Mouse (Mus musculus) c-Kit-positive CD71-positive TER-119-negative erythroid progenitor cells, embryonic 14.5 days (primary cell): Measurements from ENCODE around the gene 1700030K09Rik.

Experiments
- DNase-seq: peaks from one replicate; pipeline ENCODE4 v3.0.0-alpha.2; 2013; ENCODE audit warnings: low read depth

1700030K09Rik gene

DNA sequence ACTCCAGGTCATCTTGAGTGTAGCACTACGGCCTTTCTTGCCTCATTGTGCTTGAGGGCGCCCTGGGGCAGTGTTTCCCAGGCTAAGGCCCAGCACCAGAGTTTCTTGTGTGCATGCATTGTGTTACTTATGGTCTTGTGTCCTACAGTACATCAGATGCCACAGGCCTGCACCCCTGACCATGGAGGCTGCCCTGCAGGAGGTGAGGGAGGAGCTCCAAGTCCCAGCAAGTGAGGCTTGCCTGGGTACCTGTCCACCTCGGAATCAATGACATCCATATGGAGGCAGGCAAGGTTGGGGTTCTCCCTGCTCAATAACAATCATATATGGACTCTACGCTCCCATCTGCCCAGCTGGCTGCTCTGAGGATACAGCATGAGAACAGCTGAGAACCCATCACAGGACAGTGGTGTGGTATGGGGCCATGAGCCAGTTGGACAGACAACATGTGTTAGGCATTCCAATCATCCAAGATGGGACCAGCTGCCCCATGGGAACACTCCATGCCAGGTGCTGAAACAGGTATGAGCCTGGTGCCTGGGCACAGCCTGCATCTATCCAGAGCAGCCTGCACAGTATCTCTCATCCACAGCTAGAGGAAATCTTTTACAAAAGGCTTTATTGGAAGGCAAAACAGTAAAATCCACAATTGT, 16.3 kb downstream of the 1700030K09Rik start:
- no peak for DNase-seq

DNA sequence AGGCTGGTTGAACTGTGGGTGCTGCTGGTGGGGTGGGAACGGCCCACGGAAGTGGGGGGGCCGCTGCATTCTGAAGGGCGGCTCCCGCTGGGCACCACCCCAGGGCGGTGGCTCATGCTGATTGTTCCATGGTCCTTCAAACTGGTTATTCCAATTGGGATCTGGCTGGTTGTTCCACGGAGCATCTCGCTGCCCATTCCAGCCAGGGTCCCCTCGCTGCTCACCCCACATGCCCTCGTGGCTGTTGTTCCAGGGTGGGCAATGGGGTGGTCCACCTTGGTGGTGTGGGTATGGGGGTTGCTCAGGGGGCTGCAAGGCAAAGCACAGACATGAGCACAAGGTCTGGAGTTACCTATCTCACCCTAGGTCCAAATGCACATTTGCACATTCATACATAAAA, 20.5 kb downstream of the 1700030K09Rik start:
- DNase-seq, result no peak

DNA sequence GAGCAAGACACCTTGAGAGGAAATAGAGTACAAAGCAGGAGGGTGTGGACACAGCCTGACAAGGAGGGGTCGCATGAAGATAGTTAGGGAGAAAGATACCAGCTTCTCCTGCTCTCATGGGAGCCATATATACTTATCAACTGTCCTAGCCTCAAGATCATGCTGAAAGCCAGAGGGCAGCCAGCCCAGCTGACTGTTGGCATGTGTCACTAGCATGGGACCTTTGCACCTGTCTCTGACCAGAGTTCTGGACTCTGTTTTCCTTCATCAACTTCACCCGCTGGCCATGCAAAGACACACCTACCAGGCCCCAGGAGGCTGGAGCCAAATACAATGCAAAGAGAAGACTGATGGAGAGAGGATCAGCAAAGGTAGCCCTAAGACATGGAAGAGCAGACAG, 25.6 kb downstream of the 1700030K09Rik start:
- no peak for DNase-seq

DNA sequence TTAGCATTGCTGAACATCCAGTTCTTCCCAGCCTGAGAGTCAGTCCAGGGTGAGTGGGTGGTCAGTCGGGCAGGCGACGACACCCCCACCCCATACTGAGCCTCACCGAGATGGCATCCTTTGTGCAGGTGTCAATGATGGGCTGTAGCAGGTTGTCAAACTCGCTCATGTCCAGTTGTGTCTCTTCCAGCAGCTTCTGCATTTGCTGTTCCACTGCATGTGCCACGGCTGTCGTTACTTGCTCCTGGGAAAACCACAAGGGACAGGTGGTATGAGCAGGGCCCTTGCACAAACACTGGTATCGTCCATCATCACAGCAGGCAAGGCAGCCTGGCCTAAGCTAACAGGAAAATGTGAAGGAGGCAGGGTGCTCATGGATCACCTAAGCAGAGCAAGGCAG, 26.3 kb downstream of the 1700030K09Rik start:
- no peak for DNase-seq

DNA sequence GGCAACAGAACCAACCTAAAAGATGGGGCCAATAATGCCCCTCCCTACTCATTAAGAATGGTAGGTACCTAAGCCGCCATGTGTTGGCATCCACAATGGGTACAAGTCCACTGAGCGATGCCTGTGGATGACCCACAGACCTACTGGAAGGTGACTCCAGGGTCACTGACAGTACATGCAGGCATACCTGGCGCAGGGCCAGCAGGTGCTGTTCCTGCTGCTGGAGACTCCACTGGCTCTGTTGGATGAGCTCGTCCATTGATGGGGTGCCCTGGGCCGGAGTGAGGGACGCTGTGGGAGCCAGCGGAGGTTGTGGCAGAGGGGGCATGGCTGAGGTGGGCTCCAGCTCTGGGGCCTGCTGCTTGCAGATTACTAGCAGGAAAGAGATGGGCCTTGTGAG, 27.0 kb downstream of the 1700030K09Rik start:
- DNase-seq, result no peak

DNA sequence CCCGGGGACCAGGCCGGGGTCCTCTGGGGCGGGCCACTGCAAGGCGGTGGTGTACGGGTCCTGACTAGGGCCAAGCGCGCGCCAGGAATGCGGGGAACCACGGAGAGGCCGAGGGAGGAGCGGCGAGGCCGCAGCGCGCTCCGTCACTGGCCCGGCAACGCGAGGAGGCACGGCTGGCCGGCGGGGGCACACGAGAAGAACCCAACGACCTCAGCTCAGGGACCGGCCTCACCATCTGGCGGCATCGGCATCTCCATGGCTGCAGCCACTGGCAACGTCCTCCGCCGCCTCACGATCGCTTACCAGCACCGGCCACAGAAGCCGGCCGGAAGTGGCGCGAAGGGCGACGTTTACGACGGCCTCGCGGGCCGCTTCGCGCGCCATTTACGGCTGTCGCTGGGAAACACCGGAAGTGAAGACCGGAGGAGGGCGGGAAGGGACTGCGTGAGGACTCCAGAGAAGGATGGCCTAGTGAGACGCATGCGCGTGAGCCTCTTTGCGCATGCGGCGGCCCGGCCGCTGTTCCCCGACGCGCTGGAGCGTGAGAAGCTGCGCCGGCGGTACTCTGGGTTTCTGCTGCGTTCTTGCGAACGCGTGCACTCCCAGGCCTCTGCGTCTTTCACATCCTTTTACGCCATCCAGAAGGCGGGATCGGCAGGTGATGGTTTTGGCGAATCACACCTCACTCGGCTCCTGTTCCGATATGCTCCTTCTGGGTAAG, 31.3 kb downstream of the 1700030K09Rik start, which contains the start of gene Cherp:
Gene Cherp, minus strand, starts transcription at position 401 of the 721 bp plus-strand sequence.
- peak; percentile 95 for DNase-seq

DNA sequence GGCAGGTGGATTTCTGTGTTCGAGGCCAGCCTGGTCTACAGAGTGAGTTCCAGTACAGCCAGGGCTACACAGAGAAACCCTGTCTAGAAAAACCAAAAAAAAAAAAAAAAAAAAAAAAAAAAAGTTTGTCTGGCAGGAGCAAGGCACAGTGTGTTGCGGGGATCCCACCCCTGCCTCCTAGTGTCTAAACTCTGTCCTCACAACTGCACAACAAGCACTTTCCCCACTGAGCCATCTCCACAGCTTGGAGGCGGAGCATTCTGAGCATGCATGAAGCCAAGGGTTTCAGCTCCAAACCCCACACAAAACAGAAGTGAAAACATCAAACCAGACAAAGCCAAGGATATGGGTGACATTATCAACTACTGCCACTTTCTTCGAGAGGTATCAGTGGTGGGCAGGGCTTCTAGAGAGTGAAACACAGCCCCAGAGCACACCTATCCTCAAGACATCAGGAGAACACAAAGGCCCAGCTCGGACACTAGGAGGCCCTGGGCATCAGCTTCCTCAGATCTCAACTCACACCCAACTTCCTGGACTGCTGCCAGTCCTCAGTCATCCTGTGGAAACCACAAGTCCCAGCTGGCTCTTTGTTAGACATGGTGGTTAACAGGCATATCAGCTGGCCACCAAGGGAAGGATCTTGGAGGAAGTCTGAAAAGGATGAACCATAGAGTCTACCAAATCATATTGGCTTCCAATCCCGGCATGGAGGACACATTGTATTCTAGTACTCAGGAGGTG, 41.9 kb downstream of the 1700030K09Rik start:
- DNase-seq, result no peak

DNA sequence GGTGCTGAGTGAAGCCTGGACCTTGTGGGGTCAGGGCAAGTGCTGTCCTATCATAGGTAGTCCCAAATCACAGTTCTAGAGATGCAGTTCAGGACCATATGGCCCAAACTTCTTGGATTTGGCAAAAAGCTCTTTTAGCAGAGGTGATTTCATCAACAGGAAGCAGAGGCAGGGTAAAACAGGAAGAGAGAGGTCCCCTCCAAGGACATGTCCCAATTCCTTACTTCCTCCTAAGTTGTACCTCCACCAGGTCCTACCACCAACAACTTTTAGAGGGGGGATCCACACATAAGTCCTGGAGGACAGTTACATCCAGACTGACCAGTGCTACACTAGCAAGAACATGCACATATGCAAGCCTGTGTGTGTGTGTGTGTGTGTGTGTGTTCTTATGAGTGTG, 43.3 kb downstream of the 1700030K09Rik start:
- DNase-seq, result no peak

DNA sequence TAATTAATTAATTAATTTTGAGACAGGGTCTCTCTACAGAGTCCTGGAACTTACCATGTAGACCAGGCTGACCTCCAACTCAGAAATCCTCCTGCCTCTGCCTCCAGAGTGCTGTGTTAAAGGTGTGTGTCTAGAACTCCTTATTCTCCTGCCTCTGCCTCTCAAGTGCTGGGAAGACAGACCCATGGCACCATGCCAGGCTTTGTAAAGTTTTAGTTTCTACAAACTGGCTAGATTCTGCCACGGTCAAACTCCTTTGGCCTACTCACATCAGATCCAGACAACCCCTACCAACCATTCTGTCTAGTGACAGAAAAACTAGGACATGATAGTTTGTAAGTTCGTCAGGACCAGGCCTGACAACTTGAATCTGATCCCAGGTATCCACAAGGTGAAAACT, 47.3 kb downstream of the 1700030K09Rik start:
- DNase-seq, result no peak

DNA sequence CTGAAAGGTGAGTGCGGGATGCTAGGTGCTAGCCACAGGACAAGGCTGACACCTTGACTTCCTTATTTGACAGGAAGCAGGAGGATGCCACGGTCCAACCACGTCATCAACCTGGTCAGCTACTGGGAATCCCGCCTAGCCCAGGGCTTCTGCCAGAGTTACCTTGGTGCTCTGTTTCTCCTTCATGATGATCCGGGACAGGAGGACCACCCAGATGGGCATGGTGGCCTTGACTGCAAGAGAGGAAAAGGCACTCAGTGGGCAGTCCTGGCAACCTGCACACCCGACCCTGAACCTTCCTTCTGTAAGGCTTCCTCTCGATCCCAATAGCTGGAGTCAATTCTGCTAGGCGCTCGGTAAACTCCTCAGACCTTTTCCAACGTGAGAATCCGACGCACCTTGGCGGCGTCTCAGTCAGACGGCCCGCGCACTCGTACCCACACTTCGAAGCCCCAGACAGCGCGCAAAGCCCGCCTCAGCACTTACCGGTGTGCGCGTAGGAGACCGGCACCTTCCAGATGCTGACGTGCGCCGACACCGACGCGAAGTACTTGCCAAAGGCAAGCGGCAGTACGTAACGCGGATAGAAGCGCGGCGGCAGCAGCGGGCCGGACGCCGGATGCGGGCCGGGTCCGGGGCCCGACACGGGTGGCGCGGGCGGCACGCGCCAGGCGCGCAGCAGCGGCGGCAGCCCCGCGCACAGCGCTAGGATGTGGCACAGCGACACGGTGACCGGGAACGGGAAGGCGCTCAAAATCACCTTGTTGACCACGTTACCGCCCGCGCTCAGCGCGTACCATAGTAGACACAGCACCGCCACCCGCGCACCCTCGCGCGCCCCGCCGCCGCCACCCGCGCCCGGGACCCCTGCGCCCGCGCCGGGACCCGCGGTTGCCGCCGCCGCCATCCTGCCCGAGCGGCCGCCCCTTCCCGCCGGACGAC, 48.3 kb downstream of the 1700030K09Rik start, which contains the start of gene Slc35e1:
Gene Slc35e1, minus strand, starts transcription at position 935 of the 942 bp plus-strand sequence.
- DNase-seq, result no peak

DNA sequence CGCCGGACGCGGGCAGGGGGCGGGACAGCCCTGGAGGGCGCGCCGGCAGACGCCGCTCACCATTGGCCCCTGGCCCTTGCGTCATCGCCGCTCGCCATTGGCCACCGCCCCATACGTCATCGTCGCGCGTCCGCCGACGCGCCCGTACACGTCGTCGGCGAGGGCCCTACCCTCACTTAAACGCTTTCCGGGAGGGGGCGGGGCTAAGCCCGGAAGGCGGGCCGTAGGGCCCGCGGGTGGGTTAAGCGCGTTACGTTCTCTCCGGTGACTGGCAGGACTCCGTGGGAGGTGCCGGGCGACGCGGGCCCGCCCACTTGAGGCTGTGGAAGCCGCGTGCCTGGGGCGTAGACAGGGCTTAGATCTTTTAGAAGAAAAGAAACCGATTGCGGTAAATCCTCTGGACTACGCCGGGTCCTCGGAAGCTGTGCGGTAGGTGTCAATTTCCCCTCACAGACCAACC, 49.0 kb downstream of the 1700030K09Rik start:
- peak; percentile 97 for DNase-seq

DNA sequence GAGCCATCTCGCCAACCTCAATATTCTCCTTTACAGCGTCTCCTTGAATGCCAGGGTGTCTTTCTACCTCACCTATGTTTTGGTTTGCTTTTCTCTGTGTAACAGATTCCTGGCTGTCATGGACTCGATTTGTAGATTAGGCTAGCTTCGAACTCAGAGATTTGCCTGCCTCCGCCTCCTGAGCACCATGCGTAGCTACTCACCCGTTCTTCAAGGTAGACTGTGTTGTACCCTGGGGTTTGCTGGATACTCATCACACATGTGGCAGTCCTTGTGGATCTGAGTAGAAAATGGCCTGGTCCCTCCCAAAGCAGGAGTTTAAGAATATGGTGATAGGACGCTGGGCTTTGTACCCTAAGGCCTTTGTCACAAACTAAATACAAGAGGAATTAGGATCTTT, 49.7 kb downstream of the 1700030K09Rik start:
- DNase-seq, result no peak

DNA sequence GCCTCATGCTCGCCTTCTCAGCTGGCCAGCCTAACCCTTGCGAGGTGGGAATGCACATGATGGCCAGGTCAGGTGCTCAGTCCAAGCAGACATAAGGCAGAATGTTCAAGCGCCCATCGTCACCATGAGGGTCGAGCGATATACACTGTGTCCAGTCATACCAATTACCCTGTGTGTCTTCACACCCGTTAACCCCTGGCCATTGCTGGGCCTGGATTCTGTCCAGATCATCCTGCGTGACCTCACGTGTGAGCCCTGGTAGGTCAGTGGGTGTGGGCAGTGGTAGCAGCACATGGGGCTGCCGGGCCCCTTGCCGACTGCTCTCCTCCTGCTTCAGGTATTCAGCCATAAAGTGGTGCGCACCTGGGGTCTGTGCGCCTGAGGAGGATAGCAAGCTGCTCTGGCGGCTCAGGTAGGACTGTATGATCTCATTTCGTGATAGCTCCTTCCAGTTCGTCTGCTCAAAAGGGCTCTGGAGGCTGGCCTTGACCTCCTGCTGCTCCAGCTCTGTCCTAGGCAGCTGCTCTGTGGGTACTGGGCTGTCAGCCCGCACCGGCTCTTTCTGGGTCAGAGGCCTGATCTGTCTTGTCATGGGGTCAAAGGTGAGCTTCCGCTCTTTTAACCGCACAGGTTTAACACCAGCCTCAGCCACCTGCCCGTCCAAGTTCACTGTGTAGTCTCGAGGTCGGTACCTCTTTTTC, 51.9 kb downstream of the 1700030K09Rik start:
- no peak for DNase-seq

DNA sequence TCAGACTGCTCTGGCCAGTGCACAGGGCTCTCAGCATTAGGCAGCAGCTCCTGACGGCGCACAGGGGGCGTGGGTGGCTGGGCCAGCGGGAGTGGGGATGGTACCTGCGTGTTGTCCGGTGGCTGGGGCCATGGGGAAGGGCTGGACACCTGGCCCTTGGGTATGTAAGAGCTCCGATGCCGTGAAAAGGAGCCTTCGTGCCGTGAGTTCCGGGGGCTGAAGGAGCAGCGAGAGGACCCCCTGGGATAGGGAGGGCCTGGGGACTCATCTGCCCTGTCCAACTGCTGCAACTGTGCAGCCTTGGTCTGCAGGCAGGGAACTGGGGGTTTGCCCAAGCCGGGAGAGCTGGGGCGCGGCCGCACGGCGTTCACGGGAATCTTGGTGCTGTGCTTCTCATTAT, 52.5 kb downstream of the 1700030K09Rik start:
- DNase-seq, result no peak

DNA sequence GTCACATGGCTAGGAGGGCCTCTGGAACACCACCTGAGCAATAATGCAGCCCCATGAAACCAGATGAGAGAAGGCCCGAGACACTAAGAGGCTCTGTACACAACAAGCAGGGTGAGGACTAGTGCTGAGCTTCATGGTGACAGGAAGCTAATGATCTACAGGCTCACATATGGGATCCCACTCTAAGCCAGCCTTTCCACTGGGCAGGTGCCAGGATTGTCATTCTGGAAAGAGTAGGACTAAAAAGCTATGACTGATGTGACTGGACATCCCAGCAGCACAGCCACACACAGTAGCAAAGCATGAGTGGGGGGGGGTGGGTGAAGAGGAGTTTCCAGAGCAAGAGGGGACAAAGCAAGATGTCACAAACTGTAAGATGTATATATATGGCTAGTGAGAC, 54.2 kb downstream of the 1700030K09Rik start:
- no peak for DNase-seq

DNA sequence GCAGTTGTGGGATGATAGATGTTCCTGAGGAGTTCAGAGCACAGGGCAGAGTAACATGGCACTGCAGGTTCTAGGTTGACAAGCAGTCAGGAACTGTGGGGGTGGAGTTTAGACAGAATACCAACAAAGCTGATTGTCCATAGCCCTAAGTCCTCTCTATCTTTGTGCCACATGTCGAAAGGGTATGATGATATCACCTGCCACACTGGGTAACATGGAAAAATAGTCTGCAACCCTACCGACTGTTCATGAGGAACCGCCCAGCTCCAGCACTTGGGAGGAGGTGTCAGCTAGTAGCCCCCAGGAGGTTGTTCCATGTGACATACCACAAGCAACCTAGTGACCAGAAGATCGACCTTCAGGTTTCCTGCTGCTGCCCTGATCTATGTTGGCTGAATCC, 54.8 kb downstream of the 1700030K09Rik start:
- DNase-seq, result no peak

DNA sequence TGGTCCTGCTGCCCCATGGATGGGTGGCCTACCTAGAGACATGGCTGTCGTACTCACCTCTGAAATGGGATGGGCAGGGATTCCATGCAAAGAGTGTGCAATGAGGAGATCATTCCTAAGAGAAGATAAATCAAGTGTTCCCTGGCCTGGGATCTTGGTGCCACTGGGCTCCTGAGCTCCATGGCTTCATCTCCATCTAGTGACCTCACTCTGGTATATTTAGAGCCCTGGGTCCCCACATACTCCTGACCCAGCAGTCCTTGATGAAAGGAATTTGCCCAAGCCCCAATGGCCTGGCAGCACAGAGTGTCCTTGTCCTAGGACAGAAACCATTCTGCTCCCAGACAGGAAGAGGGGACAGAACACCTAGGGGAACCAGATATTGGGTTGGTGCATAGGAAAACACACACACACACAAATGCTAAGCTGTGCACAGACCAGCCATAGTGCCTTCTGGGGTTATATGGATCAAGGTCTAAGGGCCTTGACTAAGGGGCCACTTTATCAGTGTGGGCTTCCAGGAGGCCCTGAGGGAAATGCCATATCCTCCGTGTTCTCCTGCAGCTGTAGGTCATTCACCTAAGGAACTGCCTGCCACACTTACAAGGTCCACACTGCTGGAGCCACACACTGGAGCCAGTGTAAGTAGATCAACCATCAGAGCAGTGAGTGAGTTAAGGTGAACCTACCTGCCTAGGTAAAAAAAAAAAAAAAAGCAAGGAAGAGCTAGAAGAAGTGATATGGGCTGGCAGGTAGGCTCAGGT, 56.0 kb downstream of the 1700030K09Rik start:
- no peak for DNase-seq

DNA sequence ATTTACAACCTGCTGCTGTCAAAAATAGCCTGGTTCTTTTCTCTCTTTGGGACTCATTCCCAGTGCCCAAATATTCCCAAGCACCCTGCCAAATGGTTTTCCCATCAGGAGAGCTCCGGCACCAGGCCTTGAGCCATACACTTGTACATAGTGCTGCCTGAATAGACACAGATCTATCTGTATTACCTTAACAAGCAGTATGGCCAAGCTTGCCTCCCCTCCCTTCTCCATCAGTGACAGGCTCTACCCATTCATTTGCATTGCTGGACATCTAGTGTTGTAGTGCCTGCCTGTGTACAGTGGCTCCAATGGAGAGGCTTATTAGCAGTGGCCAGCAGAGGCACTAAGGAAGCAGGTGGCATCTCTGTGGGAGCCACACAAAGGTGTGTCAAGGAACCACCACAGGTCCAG, 56.8 kb downstream of the 1700030K09Rik start:
- DNase-seq, result no peak

DNA sequence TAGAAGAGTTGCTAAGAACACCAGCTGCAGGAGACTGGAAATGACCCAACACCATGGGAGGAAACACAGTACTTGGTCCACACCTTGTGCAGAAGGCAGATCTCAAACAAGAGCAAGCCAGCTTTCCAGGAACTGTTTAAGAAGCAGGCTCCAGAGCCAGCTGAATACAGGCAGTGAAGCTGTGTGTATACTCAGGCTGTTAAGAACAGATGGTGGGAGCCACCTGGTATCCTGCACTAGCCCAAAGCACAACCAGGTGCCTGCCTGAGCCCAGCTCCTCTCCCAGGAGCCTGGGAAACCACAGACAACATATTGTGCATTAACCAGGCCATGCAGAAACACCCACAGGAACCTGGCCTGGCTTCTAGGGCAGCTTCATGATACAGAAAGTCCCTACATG, 60.5 kb downstream of the 1700030K09Rik start:
- no peak for DNase-seq

DNA sequence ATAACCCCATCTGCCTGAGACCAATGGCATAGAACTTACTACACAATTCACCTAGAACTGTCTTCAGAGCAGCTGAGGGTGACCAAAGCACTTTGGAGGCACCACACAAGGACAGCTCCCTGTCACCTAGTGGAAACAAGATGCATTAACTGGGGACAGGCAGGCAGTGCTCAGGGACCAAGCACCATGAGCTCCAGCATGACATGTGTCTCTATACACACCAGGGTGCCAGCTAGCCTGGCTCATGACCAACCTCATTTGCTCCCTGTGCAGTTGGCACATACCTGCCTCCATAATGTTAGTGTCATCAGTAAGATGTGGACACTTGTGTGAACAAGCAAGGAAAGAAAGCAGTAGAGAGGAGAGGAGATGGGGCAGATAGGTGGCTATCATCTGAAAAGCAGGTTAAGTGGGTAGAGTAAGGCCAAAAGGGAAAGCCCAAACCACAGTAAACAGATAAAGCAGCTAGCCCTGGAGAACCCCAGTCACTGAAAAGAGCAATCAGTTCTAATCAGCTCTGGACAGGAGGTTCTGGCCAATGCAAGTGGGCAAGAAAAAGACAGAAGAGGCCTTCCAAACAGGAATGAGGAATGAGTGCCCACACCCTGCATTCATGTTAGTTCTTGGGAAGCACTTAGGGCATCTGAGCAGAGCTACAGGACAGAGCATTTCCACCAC, 61.1 kb downstream of the 1700030K09Rik start:
- DNase-seq, result no peak
